Mouse (Mus musculus): ENCODE measurements at regions not wholly inside any gene's neighbourhood (a gene's known extent, or its start where the extent isn't known, plus 50 kb on each side); places are given as distances from the start of the nearest gene placed in this dataset.

DNA sequence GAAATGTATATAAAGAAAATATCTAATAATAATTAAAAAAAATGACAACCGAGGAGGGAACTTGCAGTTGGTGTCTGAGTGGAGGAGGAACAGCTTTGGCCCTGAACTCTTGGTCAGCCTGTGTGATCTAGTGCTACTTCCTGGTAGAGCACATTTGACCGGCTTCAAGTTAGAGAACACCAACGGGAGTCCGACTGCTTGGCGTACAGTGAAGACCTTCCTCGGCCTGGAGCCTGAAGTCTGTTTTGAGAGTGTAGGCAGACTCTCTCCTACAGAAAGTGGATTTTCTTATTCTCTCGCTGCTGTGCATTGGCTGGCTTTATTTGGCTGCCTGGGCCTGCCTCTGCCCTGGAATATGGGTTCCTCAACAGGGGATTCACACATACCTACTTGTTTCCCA lies 81.2 kb upstream of the Adcy1 start:
- TF ChIP-seq GATA1 (IDR thresholded peaks at IDR 0.05; ENCODE audit: borderline replicate concordance, low read length) (no peak), FLI1 (IDR thresholded peaks at IDR 0.05; ENCODE audit: low read length) (no peak)

All from megakaryocyte, embryonic 14.5 days (primary cell).